Mouse (Mus musculus) kidney, adult 2 months (tissue): ENCODE data around the gene Fdxr. TPM values are rescaled to one million over a fixed set of nuclear protein-coding genes. Genes with fewer than 3 reads are reported as not detected.

Source experiments
- DNase-seq: peaks from one replicate; pipeline ENCODE4 v3.0.0; 2021
- H3K27ac ChIP-seq: fragments of 200-500 bp; 2 replicates; pipeline ENCODE4 v1.5.1; 2012; ENCODE audit warnings: low read depth, low read length, control low read depth, inconsistent platforms; ENCODE audit not compliant: insufficient read depth
- H3K27me3 ChIP-seq: fragments of 200-500 bp; replicated peaks from 2 replicates; pipeline ENCODE4 v1.6.1; 2012; ENCODE audit warnings: mild to moderate bottlenecking, moderate library complexity, low read length, inconsistent platforms; ENCODE audit not compliant: control insufficient read depth, insufficient read depth
- H3K36me3 ChIP-seq: fragments of 200-500 bp; 2 replicates; pipeline ENCODE4 v1.6.1; 2012; ENCODE audit warnings: mild to moderate bottlenecking, moderate library complexity, low read length, inconsistent platforms; ENCODE audit not compliant: control insufficient read depth, insufficient read depth
- H3K4me1 ChIP-seq: fragments of 200-500 bp; 2 replicates; pipeline ENCODE4 v1.6.1; 2011; ENCODE audit warnings: low read length; ENCODE audit not compliant: control insufficient read depth, insufficient read depth
- H3K4me3 ChIP-seq: fragments of 200-500 bp; 2 replicates; pipeline ENCODE4 v1.5.1; 2011; ENCODE audit warnings: mild to moderate bottlenecking, low read depth, low read length, control low read depth; ENCODE audit not compliant: insufficient read depth
- CTCF ChIP-seq: fragments of 200-500 bp; conservative IDR thresholded peaks from 2 replicates; pipeline ENCODE4 v1.5.1; 2011; ENCODE audit warnings: low read depth, mild to moderate bottlenecking, control low read depth, low read length, moderate library complexity, mixed read lengths; ENCODE audit not compliant: insufficient read depth, insufficient read length
- POLR2A ChIP-seq: fragments of 200-500 bp; IDR thresholded peaks from one replicate; pipeline ENCODE4 v1.6.1; 2011; ENCODE audit warnings: low read depth, low read length, control low read depth
- WGBS: fragments of 180-500 bp; shearing (Covaris S2); methylation state at CpG from one replicate; pipeline ENCODE4 v1.1.7; 2018; 5-methylcytosine and 5-hydroxymethylcytosine counted together
- polyA plus RNA-seq: library from polyadenylated mRNA; depleted of rRNA; stranded (reverse); fragments of >200 nt; gene quantifications from 2 replicates; pipeline ENCODE4 v1.2.3, GENCODE M21; 2012

Gene Fdxr
- polyA plus RNA-seq, 1 experiment = 18.0 TPM

GRCm38 (mm10) chr11:115297214-115297826 is 20.5 kb upstream of the Fdxr start, which contains the start of gene Fads6:
Fads6 (minus strand) TSS chr11:115297663.
- under 1% methylated on average over 44 of the region's 44 CpGs for WGBS
- Histone ChIP-seq H3K36me3 (no peaks in the 10 kb centered on the region), H3K27me3 (no peaks in the 10 kb centered on the region), H3K4me1 (0 out of 2 replicates have a peak, but pooled peaks cover 2% of the 10 kb centered on the region), H3K27ac (peak within 1 kb of the TSS; percentile 58), H3K4me3 (peak within 1 kb of the TSS; percentile 52)
- TF ChIP-seq POLR2A (peak; percentile 7), CTCF (peak; percentile 37)
- DNase-seq = peak; percentile 75

DNA sequence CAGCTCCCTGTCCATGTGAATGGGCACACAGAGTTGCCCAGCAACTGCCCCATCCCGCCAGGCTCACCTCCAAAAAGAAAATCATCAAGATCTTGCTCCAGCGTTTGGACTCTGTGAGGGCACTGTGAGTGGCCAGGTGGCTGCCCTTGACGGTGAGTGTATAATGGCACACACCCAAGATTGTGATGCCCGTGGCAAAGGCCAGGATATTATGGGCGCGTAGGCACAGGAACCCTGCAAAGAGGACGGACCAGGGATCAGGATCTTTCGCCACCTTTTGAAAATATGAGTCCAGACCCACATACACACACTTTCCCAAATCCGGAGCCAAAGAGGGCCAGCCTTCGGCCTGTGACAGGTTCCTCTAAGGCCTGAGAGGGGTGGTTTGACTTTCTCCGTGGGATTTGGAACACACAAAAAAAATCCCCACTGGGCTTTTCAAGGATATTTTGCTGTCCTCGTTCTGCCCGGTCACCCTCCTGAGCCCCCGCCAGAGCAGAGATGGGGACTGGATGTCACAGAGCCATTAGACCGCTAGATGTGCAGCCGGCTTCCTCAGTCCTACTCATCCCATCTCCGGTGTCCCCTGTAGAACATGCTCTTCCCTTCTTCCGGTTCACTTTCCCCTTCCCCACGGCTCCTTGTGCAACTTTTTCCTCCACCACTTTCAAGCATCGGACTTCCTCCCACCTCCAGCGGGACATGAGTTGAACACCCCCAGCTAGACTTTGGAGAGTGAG is 19.8 kb upstream of the Fdxr start:
- WGBS = 42% methylated on average over 21 of the region's 21 CpGs
- Histone ChIP-seq H3K27me3 (no peaks in the 10 kb centered on the region), H3K4me1 (0 out of 2 replicates have a peak, but pooled peaks cover 2% of the 10 kb centered on the region), H3K4me3 (peak overlapping the region; percentile 52), H3K36me3 (no peaks in the 10 kb centered on the region), H3K27ac (peak overlapping the region; percentile 58)
- TF ChIP-seq POLR2A = no peak
- TF ChIP-seq CTCF = no peak
- DNase-seq = peak; percentile 56

- Histone ChIP-seq H3K4me1 (0 out of 2 replicates have a peak, but pooled peaks cover 2% of the 10 kb centered on the region), H3K27ac (peak overlapping the region; percentile 58), H3K4me3 (peak overlapping the region; percentile 52), H3K27me3 (no peaks in the 10 kb centered on the region), H3K36me3 (no peaks in the 10 kb centered on the region)
- WGBS = 78% methylated on average over 11 of the region's 11 CpGs
- no peak for TF ChIP-seq POLR2A
- no peak for TF ChIP-seq CTCF
- no peak for DNase-seq
Observed at GRCm38 (mm10) chr11:115295939-115296338, 19.1 kb upstream of the Fdxr start.

GRCm38 (mm10) chr11:115292631-115293375 is 16.0 kb upstream of the Fdxr start:
- Histone ChIP-seq H3K4me3 (no peak overlapping the region), H3K36me3 (no peaks in the 10 kb centered on the region), H3K4me1 (0 out of 2 replicates have a peak, but pooled peaks cover 2% of the 10 kb centered on the region), H3K27me3 (no peaks in the 10 kb centered on the region), H3K27ac (peak overlapping the region; percentile 93)
- DNase-seq = peak; percentile 64
- no peak for TF ChIP-seq CTCF
- no peak for TF ChIP-seq POLR2A
- 47% methylated on average over 14 of the region's 14 CpGs for WGBS

- Histone ChIP-seq H3K4me1 (0 out of 2 replicates have a peak, but pooled peaks cover 2% of the 10 kb centered on the region), H3K27me3 (no peaks in the 10 kb centered on the region), H3K4me3 (no peak overlapping the region), H3K27ac (no peak overlapping the region), H3K36me3 (no peaks in the 10 kb centered on the region)
- no peak for TF ChIP-seq POLR2A
- no peak for DNase-seq
- 81% methylated on average over 10 of the region's 10 CpGs for WGBS
Observed at GRCm38 (mm10) chr11:115291503-115291902, 14.7 kb upstream of the Fdxr start.

DNA sequence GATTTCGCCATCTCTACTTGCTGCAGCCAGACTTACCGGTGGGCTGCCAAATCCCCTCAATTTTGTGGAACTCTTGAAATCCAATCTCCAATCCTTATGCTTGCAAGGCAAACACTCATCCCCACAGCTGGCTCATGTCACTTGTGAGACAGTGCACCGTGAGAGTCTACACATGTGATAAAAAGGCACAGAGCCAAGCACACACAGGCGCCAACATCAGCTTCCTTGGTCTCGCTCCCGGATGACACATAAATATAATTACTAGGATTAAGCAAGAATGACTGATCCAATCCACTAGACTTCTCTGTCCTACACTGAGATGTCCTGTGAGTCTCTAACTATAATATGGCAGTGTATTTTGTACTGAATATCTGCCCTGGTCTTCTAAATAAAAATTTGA is 14.1 kb upstream of the Fdxr start:
- Histone ChIP-seq H3K4me3 (no peak overlapping the region), H3K27me3 (no peaks in the 10 kb centered on the region), H3K4me1 (0 out of 2 replicates have a peak, but pooled peaks cover 2% of the 10 kb centered on the region), H3K27ac (0 out of 2 replicates have a peak overlapping the region, but pooled peaks have one; percentile 14), H3K36me3 (no peaks in the 10 kb centered on the region)
- WGBS = 47% methylated on average over 6 of the region's 6 CpGs
- DNase-seq = peak; percentile 86
- TF ChIP-seq CTCF = no peak
- no peak for TF ChIP-seq POLR2A

DNA sequence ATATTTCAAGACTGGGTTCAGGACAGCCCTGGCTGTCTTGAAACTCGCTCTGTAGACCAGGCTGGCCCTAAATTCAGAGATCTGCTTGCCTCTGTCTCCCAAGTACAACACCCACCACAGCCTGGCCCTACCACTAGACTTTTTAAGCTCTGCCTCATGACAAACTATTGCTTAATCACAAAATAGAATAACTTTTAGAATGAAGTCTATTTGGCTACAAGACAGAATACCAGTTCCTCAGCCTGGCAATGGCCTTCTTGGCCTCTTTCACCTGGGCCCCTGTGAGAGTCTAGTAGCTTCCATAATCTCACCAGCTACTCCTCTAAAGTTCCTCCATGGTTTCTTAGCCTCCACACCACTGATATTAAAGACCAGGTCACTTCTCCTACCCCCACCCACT is 13.5 kb upstream of the Fdxr start:
- 0 out of 2 replicates have a peak overlapping the region, but pooled peaks have one; percentile 14 for H3K27ac ChIP-seq

More for the DNA sequence above, 13.5 kb upstream of the Fdxr start:
- TF ChIP-seq CTCF = no peak
- TF ChIP-seq POLR2A = no peak
- DNase-seq = no peak
- WGBS = 83% methylated on average over 1 of the region's 1 CpGs
- H3K4me3 ChIP-seq = no peak overlapping the region
- 0 out of 2 replicates have a peak, but pooled peaks cover 2% of the 10 kb centered on the region for H3K4me1 ChIP-seq
- no peaks in the 10 kb centered on the region for H3K36me3 ChIP-seq
- no peaks in the 10 kb centered on the region for H3K27me3 ChIP-seq
